Mouse (Mus musculus) CH12.LX (cell line): ENCODE results near the gene Zfp108.

Experiments used
- CTCF ChIP-seq, 2 experiments: IDR thresholded peaks in 1 of 2; conservative IDR thresholded peaks in 1 of 2; 2 replicates each; pipeline ENCODE4 v1.5.1; 2011 to 2012; ENCODE audit warnings: low read depth in 2 of 2, low read length in 2 of 2, improper control_type of control experiment in 1 of 2, inconsistent platforms in 1 of 2, mild to moderate bottlenecking in 1 of 2, moderate library complexity in 1 of 2
- EP300 ChIP-seq: IDR thresholded peaks from 2 replicates; pipeline ENCODE4 v1.6.1; 2011; ENCODE audit warnings: low read length, improper control_type of control experiment
- GABPA ChIP-seq: IDR thresholded peaks from 2 replicates; pipeline ENCODE4 v1.6.1; 2012; ENCODE audit warnings: low read depth, low read length, improper control_type of control experiment, inconsistent platforms; ENCODE audit not compliant: insufficient replicate concordance
- JUND ChIP-seq: conservative IDR thresholded peaks from 2 replicates; pipeline ENCODE4 v1.6.1; 2011; ENCODE audit warnings: low read depth, low read length, improper control_type of control experiment
- MAZ ChIP-seq: IDR thresholded peaks from 2 replicates; pipeline ENCODE4 v1.6.1; 2012; ENCODE audit warnings: low read depth, mild to moderate bottlenecking, inconsistent platforms, low read length, improper control_type of control experiment, moderate library complexity
- MEF2A ChIP-seq: IDR thresholded peaks from 2 replicates; pipeline ENCODE4 v1.6.1; 2014; ENCODE audit warnings: low read depth, mild to moderate bottlenecking, inconsistent platforms, low read length, improper control_type of control experiment, borderline replicate concordance
- NELFE ChIP-seq: IDR thresholded peaks from 2 replicates; pipeline ENCODE4 v1.6.1; 2011; ENCODE audit warnings: low read depth, low read length, improper control_type of control experiment
- PAX5 ChIP-seq: IDR thresholded peaks from 2 replicates; pipeline ENCODE4 v1.6.1; 2012; ENCODE audit warnings: low read length, inconsistent platforms, mixed read lengths
- POLR2A ChIP-seq: IDR thresholded peaks from 2 replicates; pipeline ENCODE4 v1.6.1; 2011; ENCODE audit warnings: low read depth, mild to moderate bottlenecking, improper control_type of control experiment, low read length
- POLR2AphosphoS2 ChIP-seq: IDR thresholded peaks from 2 replicates; pipeline ENCODE4 v1.6.1; 2011; ENCODE audit warnings: low read depth, low read length, improper control_type of control experiment
- TBP ChIP-seq: conservative IDR thresholded peaks from 2 replicates; pipeline ENCODE4 v1.6.1; 2011; ENCODE audit warnings: low read depth, low read length, improper control_type of control experiment
- USF1 ChIP-seq: IDR thresholded peaks from 2 replicates; pipeline ENCODE4 v1.6.1; 2014; ENCODE audit warnings: low read depth, mild to moderate bottlenecking, inconsistent platforms, low read length, improper control_type of control experiment
- ZKSCAN1 ChIP-seq: IDR thresholded peaks from 2 replicates; pipeline ENCODE4 v1.6.1; 2012; ENCODE audit warnings: low read depth, inconsistent platforms, low read length, improper control_type of control experiment, borderline replicate concordance
- ZMIZ1 ChIP-seq: IDR thresholded peaks from 2 replicates; pipeline ENCODE4 v1.6.1; 2012; ENCODE audit warnings: low read depth, mild to moderate bottlenecking, inconsistent platforms, low read length, improper control_type of control experiment

GRCm38 (mm10) chr7:24237040-24237791 lies 17.4 kb upstream of the Zfp108 start, which contains the start of gene Zfp109:
- no peak for TF ChIP-seq USF1
- no peak for TF ChIP-seq ZMIZ1
- TF ChIP-seq POLR2A: no peak
- TF ChIP-seq ZKSCAN1: no peak
- TF ChIP-seq JUND: no peak
- no peak for TF ChIP-seq CTCF (conservative IDR thresholded peaks at IDR 0.05 in 1 of 2, IDR thresholded peaks at IDR 0.05 in 1 of 2; ENCODE audit: low read depth in 2 of 2, low read length in 2 of 2)
- no peak for TF ChIP-seq POLR2AphosphoS2
- no peak for TF ChIP-seq EP300
- TF ChIP-seq PAX5: no peak
- no peak for TF ChIP-seq TBP
- TF ChIP-seq MEF2A: no peak
- TF ChIP-seq NELFE: no peak
- TF ChIP-seq GABPA: no peak
- no peak for TF ChIP-seq MAZ
